Mouse (Mus musculus) yolk sac, embryonic 10.5 days (tissue): ENCODE measurements around the gene St3gal3.
A peak's percentile ranks its signal among the peaks of the same experiment; 100 is the strongest.

Source experiments
- DNase-seq: peaks from one replicate; pipeline ENCODE4 v3.0.0-alpha.2; 2017; ENCODE audit warnings: low spot score

St3gal3 gene

DNA sequence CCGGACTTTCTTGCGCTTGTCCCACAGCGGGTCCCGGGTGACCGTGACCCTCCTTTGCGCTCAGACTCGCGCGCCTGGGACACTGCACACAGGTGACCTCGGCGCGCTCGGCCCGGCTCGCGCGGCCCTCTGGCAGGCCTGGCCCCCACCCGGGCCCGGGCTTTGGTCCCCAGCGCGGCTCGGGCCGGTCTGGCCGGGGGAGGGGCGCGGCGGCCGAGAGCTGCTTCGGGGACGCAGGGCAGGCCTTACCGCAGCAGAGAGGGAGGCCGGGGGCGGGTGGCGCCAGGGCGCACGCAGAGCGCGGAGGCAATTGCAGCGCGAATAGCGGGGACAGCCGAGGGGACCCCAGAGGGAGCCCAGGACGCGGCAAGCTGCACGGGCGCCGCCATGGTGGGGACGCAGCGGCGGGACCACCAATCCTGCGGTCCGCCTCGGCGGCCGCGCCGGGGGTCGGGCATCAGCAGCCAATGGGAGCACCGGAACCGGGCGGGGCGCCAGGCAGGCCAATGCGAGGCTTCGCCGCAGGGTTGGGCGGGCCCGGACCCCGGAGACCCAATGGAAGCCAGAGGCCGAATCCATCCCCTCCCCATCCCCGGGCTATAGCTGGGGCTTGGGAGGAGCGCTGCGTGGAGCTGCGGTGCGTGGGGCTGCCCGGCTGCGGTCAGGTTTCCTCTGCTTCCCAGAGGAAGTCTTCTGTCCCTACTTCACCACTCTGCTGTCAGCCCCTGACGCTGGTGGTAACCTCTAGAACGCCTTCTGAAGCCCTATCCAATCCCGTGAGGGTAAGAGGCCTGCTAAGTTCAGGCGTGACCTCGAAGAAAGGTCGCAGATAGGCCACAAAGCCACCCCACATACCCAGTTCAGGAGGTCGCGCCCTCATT, at the start of gene St3gal3:
St3gal3 (minus strand) TSS at position 430 of the 881 bp plus-strand sequence.
- peak; percentile 95 for DNase-seq

DNA sequence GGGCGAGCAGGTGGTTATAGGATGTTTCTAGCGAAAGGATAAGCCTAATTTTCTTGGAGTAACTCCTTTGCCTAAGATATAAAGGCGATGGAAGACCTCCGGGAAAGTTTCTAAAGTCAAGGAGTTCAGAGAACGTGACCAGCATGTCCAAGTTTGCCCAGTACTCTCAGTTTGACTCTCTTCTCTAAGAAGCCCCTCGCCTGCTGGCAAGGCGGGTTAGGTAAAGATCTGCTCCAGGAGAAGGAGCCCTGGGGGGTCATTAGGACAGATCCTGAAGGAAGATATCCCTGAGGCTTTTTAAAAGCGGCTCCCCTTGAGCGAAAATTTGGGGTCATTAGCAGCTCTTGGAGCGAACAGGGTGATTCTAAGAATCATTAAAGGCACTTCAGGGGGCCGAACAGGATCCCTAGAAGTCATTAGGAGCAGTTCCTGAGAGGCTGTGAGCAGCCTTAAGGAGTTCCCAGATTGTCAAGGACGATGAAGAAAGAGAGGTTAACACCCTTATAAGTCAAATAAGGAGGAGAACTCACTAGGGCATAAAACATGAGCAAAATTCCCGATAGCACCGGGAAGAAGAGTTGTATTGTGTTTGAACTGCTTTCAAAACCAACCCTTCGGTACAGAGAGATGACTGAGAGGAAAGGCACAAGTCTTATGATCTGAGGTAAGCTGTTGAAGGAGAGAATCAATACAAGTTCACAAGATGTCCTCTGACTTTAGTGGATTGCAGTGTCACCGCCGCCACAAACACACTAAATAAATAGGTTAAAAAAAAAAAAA, 45.8 kb upstream of the St3gal3 start:
- no peak for DNase-seq

GRCm38 (mm10) chr4:118179467-118180300, 45.0 kb upstream of the St3gal3 start, which contains the start of gene Kdm4a:
Gene Kdm4a, minus strand, starts transcription at chr4:118180043.
- DNase-seq: peak; percentile 97

GRCm38 (mm10) chr4:118178952-118179466, 44.3 kb upstream of the St3gal3 start:
- peak; percentile 8 for DNase-seq

DNA sequence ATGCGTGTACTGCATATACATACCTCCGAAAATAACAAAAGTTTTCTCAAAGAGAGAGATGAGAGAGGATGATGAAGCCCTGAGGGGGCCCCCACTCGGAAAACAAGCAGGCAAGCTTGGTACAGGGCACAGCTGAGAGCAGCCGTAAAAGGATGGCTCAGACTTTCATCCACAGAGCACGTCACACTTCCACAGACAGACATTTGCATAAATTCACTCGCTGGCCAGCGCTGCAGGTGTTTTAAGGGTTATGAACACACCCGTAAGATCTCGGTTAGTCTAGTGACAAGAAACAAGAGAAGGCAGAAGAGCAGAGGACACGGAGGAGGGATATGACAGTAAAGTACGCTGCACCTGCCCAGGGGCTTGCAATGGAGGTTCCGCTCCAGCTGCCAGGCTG, 37.7 kb upstream of the St3gal3 start:
- DNase-seq: no peak

GRCm38 (mm10) chr4:118171006-118171405, 36.3 kb upstream of the St3gal3 start:
- DNase-seq: no peak

GRCm38 (mm10) chr4:118162123-118162522, 27.4 kb upstream of the St3gal3 start:
- DNase-seq: no peak

DNA sequence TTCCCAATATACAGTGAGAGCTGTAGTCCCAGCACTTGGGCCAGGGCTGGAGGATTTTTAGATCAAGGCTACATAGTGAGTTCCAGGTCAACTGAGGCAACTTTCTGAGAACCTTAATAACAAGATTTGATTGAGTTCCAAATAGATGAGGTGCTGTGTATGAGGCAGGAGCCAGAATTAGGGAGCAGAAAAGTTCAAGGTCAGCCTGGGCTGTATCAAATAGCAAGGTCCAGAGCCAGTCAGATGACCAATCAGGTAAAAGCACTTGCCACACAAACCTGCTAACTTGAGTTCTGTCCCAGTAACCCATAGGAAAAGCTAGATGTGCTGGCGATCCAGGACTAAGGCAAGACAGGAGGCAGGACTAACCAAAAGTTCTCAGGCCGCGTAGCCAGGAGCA, 23.0 kb upstream of the St3gal3 start:
- DNase-seq: no peak

- DNase-seq: no peak
Observed at GRCm38 (mm10) chr4:118156559-118156958, 21.8 kb upstream of the St3gal3 start.

GRCm38 (mm10) chr4:118154889-118155288, 20.2 kb upstream of the St3gal3 start:
- DNase-seq: no peak

DNA sequence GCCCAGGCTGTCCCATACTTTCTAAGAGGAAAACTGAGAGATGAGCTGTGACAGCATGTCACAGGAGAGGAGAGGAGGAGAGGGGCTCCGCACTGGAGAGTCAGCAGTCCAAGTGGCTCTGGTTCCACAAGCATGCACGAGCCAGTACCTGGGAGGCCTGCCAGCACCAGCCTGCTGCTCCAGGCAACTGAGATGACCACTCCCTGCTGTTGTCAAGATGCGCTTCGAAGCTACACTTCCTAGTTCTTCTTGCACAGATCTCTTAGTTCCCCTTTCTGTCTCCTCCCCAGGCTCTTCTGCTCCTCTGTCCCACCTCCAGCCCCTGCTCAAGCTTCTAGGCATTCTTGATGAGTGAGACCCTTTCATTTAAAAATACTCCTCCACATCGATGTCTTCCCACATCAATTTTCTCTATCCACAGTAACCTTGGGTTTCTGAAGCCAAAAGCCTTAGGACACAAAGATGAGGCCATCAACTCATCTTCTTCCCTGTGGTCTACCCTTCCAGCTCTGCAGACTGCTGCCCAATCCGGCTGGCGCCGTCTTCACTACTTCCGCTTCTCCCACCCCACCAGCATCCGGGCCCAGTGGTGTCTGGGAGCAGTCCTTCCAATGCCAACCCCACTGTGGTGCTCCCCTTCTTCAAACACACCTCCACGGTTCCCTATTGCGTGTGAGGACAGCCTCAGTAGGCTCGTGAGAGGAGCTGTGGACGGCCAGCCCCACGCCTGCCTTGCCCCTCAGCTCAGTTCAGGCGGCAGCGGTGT, 17.5 kb upstream of the St3gal3 start:
- DNase-seq: no peak

GRCm38 (mm10) chr4:118150804-118151203, 16.1 kb upstream of the St3gal3 start:
- DNase-seq: no peak

DNA sequence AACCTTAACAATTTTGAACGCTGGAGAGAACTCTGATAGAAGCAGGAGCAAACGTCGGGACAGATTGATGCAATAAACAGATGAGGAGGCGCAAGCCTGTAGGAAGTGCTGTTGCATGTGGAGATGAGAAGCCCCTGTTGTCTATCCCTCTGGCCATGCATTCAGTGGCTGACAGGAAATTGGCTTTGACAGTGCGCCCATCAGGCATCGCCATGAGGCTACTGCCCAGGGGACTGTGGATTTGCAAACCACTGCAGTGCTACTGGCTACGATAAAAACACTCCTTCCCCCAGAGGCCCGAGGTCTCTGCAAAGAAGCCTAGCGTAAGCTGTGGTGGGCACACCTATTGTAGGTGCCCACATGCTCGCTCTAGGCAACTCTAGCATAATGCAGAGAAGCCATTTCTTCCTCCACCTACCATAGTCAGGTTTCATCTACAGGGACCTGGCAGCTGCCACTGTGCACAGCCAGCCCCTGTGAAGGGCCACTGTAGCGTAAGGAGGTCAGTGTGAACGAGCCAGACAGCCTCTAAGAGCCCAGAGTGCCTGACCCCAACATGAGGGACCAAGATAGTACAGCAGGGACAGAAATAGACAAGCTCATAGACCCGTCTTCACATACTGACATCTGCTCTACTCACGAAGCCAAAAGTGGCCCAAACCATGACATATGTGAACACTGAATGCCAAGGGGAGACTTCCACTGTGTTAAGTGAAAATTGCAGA, 15.4 kb upstream of the St3gal3 start:
- no peak for DNase-seq

DNA sequence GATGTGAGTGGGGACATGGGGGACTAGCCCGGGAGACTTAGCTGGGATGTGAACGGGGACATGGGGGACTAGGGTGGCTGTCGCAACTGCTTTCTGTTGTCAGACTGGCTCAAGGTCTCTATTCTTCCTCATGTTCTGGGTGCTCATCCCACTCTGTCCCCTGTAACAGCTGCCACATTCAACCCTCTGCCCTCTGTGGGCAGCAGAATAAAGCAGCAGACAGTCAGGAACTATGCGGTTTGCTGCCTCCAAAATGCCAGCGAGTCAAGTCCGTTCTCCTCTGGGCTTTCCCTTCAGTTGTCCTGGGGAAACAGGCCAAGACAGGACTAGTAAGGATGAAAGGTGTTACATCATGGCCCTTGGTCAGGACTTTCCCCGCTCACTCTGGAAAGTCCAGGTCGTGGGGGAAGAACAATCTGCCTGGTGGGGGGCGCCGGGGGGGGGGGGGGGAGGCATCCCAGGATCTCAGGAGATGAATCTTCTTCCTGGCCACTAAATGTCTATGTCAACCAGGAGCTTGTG, 14.4 kb upstream of the St3gal3 start:
- DNase-seq: no peak

DNA sequence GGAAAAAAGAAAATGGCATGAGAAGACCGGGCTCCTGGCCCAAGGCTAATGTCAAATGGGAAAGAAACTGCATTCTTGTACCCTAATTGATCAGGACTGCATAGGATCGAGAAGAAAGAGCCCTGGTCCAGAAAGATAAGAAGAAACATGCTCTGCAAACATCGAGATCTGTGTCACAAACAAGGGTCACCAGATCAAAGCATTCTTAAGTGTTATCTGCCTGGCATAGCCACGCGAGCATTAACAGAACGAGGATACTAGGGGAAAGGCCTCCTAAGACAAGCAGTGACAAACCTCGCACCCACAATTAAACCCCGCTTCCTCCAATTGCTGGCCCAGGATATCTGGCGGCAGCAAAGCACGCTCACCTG, 13.6 kb upstream of the St3gal3 start:
- no peak for DNase-seq

- no peak for DNase-seq
Observed at GRCm38 (mm10) chr4:118147547-118148316, 13.0 kb upstream of the St3gal3 start.

- no peak for DNase-seq
Observed at GRCm38 (mm10) chr4:118147090-118147489, 12.4 kb upstream of the St3gal3 start.

GRCm38 (mm10) chr4:118144324-118144723, 9.6 kb upstream of the St3gal3 start:
- no peak for DNase-seq

- no peak for DNase-seq
Observed at GRCm38 (mm10) chr4:118143679-118144078, 9.0 kb upstream of the St3gal3 start.
